Mouse (Mus musculus): ENCODE data around the gene Cpm. TPM values are rescaled to one million over a fixed set of nuclear protein-coding genes. Genes with fewer than 3 reads are reported as not detected.

Cpm gene
- total RNA-seq, 1 experiment from 2014 or later: 4.2 TPM

- no peak for ATAC-seq (replicated peaks; ENCODE audit: insufficient number of reproducible peaks, low FRiP score, low TSS enrichment, poor library complexity, severe bottlenecking)
Observed at GRCm38 (mm10) chr10:117676644-117677313, 47.5 kb downstream of the Cpm start.

GRCm38 (mm10) chr10:117677494-117678236, 48.4 kb downstream of the Cpm start:
- no peak for ATAC-seq (replicated peaks; ENCODE audit: insufficient number of reproducible peaks, low FRiP score, low TSS enrichment, poor library complexity, severe bottlenecking)

GRCm38 (mm10) chr10:117678357-117678756, 49.1 kb downstream of the Cpm start:
- no peak for ATAC-seq (replicated peaks; ENCODE audit: insufficient number of reproducible peaks, low FRiP score, low TSS enrichment, poor library complexity, severe bottlenecking)

- no peak for ATAC-seq (replicated peaks; ENCODE audit: insufficient number of reproducible peaks, low FRiP score, low TSS enrichment, poor library complexity, severe bottlenecking)
Observed at GRCm38 (mm10) chr10:117679029-117679686, 49.9 kb downstream of the Cpm start.

DNA sequence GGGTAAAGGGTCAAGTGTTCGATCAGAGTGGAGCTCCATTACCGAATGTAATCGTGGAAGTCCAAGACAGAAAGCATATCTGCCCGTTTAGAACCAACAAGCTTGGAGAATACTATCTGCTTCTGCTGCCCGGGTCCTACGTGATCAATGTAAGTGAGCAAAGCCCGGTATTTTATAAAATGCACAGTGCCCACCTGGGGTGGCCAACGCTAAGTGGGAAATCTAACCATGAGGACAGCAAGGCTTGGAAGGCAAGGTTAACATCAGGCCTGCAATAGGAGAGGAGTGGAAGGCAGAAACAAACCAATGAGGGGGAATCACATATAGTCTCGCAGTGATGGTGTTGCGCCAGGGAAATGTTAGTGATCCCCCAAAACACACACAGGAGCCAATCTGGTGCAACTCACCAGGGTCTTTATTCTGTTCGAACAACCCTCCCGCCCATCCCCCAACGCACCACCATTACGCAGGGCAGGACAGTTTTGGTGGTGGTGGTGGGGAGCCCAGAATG, 50.7 kb downstream of the Cpm start:
- no peak for ATAC-seq (replicated peaks; ENCODE audit: insufficient number of reproducible peaks, low FRiP score, low TSS enrichment, poor library complexity, severe bottlenecking)

GRCm38 (mm10) chr10:117680868-117681513, 51.7 kb downstream of the Cpm start:
- ATAC-seq (replicated peaks; ENCODE audit: insufficient number of reproducible peaks, low FRiP score, low TSS enrichment, poor library complexity, severe bottlenecking): no peak

GRCm38 (mm10) chr10:117681543-117681942, 52.2 kb downstream of the Cpm start:
- no peak for ATAC-seq (replicated peaks; ENCODE audit: insufficient number of reproducible peaks, low FRiP score, low TSS enrichment, poor library complexity, severe bottlenecking)

GRCm38 (mm10) chr10:117681999-117682857, 52.9 kb downstream of the Cpm start:
- ATAC-seq (replicated peaks; ENCODE audit: insufficient number of reproducible peaks, low FRiP score, low TSS enrichment, poor library complexity, severe bottlenecking): no peak

GRCm38 (mm10) chr10:117682858-117683733, 53.8 kb downstream of the Cpm start:
- no peak for ATAC-seq (replicated peaks; ENCODE audit: insufficient number of reproducible peaks, low FRiP score, low TSS enrichment, poor library complexity, severe bottlenecking)

- no peak for ATAC-seq (replicated peaks; ENCODE audit: insufficient number of reproducible peaks, low FRiP score, low TSS enrichment, poor library complexity, severe bottlenecking)
Observed at GRCm38 (mm10) chr10:117683734-117684037, 54.4 kb downstream of the Cpm start.

DNA sequence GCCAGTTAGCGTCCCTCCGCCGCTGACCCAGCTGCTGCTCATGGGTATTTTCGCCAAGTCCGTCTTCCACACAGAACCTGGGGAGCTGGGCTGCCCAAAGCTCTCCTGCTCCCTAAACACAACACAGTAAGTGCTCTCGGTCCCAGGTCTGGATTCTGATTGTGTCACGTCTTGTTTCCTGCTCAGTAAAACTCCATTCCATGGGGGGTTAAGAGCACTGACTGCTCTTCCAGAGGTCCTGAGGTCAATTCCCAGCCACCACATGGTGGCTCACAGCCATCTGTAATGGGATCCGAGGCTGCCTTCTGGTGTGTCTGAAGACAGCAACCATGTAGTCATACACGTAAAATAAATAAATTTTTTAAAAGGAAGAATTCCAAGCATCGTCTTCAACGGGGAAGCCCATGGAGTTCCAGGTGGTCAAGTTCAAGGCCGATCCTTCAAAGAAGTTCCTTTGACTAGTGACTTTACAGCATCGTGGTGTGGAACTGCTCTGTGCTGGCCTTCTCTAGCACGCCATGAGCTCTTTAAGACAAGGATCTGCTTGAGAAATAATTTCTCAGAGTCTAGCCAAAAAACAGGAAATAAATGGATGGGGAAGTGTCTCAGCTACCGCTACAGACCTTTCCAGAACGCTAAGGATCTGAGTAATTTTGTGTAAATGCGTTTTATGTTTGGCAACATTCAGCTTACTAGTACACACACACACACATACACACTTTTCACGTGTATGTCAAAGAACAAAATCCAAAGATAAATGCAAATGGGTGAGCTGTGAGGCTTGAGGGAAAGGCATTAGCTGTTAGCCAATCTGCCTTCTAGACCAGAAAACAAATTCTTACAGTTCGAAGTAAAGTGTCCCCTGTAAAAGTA, 55.2 kb downstream of the Cpm start:
- ATAC-seq (replicated peaks; ENCODE audit: insufficient number of reproducible peaks, low FRiP score, low TSS enrichment, poor library complexity, severe bottlenecking): no peak

- no peak for ATAC-seq (replicated peaks; ENCODE audit: insufficient number of reproducible peaks, low FRiP score, low TSS enrichment, poor library complexity, severe bottlenecking)
Observed at GRCm38 (mm10) chr10:117685171-117685848, 56.0 kb downstream of the Cpm start.

- ATAC-seq (replicated peaks; ENCODE audit: insufficient number of reproducible peaks, low FRiP score, low TSS enrichment, poor library complexity, severe bottlenecking): no peak
Observed at GRCm38 (mm10) chr10:117685849-117686591, 56.7 kb downstream of the Cpm start.

DNA sequence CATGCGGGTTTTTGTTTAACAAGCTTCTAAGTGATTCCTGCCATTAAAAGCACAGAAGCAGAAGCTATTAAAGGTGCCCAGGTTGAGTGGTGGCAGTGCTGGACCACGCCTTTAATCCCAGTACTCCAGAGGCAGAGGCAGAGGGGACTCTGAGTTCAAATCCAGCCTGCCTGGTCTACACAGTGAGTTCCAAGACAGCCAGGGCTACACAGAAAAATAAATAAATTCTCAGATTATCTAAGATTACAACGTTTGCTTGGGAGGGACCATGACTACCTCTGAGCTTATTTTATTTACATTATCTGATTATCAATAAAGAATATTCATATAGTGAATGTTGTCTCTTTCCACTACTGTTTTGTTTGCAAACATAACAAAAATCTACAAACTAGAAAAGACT, 57.7 kb downstream of the Cpm start:
- no peak for ATAC-seq (replicated peaks; ENCODE audit: insufficient number of reproducible peaks, low FRiP score, low TSS enrichment, poor library complexity, severe bottlenecking)

GRCm38 (mm10) chr10:117687577-117687976, 58.3 kb downstream of the Cpm start:
- no peak for ATAC-seq (replicated peaks; ENCODE audit: insufficient number of reproducible peaks, low FRiP score, low TSS enrichment, poor library complexity, severe bottlenecking)

All from monocyte, adult 5-6 weeks (primary cell).